Mouse (Mus musculus): ENCODE measurements around the gene Olfr1513.
"Not testable (repeated sequence)": the region's sequence is repeated elsewhere in the genome, so short reads cannot be mapped to it uniquely, and the experiment has no call there.

Olfr1513 gene

DNA sequence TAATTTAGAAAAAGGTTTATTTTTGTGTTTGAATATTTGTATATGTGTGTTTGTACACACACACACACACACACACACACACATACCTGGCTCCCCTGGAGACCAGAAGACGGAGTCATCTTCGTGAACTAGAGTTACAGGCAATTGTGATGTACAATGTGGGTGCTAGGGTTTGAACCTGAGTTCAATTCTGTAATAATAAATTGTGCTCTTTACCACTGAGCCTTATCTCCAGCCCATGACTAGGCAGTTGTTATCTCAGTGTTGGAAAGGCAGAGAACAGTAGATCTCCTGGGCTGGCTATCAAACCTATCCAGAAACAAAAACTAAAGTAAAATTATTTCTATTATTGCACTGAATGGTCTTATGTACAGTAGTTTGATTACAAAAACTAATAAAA is 50.1 kb downstream of the Olfr1513 start:
- no peak for DNase-seq

DNA sequence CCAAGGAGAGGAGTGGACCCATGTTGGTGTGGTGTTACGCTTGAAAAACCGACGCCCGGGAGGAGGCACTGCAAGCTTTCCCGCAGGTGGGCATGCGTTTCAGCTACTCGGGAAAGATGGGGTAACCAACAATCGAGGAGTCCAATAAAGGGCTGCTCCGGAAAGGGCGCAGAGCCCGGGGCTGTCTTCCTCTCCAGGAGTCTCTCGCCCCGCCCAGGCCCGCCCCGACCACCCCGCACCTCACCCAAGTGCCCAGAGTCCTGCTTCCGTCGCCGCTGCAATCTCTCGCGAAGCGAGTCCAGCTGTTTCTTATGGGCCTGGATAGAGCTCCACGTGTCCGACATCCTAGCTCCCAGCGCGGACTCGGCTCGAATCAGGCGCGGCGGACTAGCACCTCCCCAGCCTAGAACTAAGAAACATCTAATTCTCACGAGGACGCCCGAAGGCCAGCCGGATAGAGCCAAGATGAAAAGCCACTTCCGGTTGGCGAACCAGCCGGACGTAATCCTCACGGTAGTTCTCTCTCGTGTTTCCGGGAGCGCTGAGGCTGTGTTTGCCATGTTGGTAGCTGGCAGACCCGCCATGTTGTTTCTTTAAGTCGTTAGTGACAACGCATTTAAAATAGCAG is 51.5 kb downstream of the Olfr1513 start, which contains the start of gene Mettl3:
Mettl3 (minus strand) TSS at position 485 of the 628 bp plus-strand sequence.
- DNase-seq, result peak; percentile 93

DNA sequence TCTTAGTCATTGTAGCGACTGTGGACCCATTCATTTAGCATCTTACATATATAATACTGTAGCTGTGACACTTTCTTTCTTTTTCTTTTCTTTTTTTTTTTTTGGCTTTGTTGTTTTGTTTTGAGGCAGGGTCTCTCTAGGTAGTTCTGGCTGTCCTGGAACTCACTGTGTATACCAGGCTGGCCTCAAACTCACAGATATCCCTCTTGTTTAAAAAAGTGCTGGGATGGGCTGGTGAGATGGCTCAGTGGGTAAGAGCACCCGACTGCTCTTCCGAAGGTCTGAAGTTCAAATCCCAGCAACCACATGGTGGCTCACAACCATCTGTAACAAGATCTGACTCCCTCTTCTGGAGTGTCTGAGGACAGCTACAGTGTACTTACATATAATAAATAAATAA is 52.7 kb downstream of the Olfr1513 start:
- DNase-seq, result not testable (repeated sequence)

Data from kidney, adult 11 months (tissue).